Mouse (Mus musculus): ENCODE data around the gene Higd1c. TPM values are rescaled to one million over a fixed set of nuclear protein-coding genes. Genes with fewer than 3 reads are reported as not detected.

Gene Higd1c
- polyA plus RNA-seq, 1 experiment from 2014 or later, result not detected

- Histone ChIP-seq H3K9me3 (ENCODE audit: low read length) (no peaks in the 10 kb centered on the region), H3K4me3 (ENCODE audit: low read depth, low read length) (no peak overlapping the region), H3K4me2 (ENCODE audit: low read depth, low read length) (no peak overlapping the region), H3K4me1 (ENCODE audit: insufficient read depth) (peaks cover 39% of the 10 kb centered on the region), H3K27ac (ENCODE audit: low read depth) (peak overlapping the region; percentile 50), H3K36me3 (replicated peaks; ENCODE audit: insufficient read depth, low read length) (peaks cover 38% of the 10 kb centered on the region), H3K27me3 (ENCODE audit: insufficient read depth, low read length) (no peaks in the 10 kb centered on the region), H3K9ac (replicated peaks) (no peak overlapping the region)
- ATAC-seq (no peak), DNase-seq (no peak)
- TF ChIP-seq CTCF (IDR thresholded peaks at IDR 0.05; ENCODE audit: low read depth) (no peak), EP300 (IDR thresholded peaks at IDR 0.05; ENCODE audit: low read depth) (no peak)
- 84% methylated on average over 5 of the region's 5 CpGs for WGBS (ENCODE audit: insufficient replicate concordance)
Observed at GRCm38 (mm10) chr15:100411731-100412130, 47.4 kb downstream of the Higd1c start.

DNA sequence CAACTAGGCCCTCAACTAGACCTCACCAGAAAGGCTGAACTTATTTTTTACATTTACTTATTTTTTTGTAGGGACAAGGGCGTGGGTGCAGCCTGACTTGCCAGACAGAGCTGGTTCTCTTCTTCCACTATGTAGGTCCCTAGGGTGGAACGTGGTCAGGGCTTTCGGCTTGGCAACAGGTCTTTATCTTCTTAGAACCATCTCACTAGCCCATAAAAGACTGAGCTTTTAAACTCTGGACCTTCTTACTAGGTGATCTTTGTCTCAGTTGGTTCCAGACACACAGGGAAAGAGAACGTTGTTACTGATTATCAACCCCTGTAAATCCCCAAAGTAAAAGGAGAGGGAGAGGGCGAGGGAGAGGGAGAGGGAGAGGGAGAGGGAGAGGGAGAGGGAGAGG lies 49.0 kb downstream of the Higd1c start:
- Histone ChIP-seq H3K27ac (ENCODE audit: low read depth) (no peak overlapping the region), H3K9ac (replicated peaks) (no peak overlapping the region), H3K4me3 (ENCODE audit: low read depth, low read length) (no peak overlapping the region), H3K4me1 (ENCODE audit: insufficient read depth) (peaks cover 46% of the 10 kb centered on the region), H3K9me3 (ENCODE audit: low read length) (no peaks in the 10 kb centered on the region), H3K36me3 (replicated peaks; ENCODE audit: insufficient read depth, low read length) (peaks cover 24% of the 10 kb centered on the region), H3K27me3 (ENCODE audit: insufficient read depth, low read length) (no peaks in the 10 kb centered on the region), H3K4me2 (ENCODE audit: low read depth, low read length) (no peak overlapping the region)
- no peak for DNase-seq
- no peak for ATAC-seq
- 62% methylated on average over 4 of the region's 5 CpGs for WGBS (ENCODE audit: insufficient replicate concordance)
- TF ChIP-seq EP300 (IDR thresholded peaks at IDR 0.05; ENCODE audit: low read depth), result no peak
- TF ChIP-seq CTCF (IDR thresholded peaks at IDR 0.05; ENCODE audit: low read depth), result no peak

DNA sequence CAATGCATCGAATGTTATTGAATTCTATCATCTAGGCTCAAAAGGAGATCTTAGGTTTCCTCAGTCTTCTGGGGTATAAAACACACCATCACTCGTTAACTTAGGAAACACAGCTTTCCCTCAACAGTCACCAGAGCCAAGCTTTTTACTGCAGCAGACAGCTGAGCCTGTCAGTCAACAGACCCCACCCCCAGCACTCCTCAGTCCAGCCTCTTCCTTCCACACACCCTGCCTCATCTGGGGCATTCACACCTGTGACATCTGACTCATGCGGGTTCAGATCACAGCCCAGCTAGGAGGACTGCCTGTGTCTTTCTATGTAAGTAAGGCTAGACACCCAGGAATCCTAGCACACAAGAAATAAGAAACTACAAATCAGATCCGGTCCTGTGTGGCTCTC lies 49.7 kb downstream of the Higd1c start:
- 58% methylated on average over 4 of the region's 4 CpGs for WGBS (ENCODE audit: insufficient replicate concordance)
- peak; percentile 25; the same call in 1 of the 2 replicates for ATAC-seq
- H3K4me1 ChIP-seq (ENCODE audit: insufficient read depth), result peaks cover 49% of the 10 kb centered on the region
- H3K27ac ChIP-seq (ENCODE audit: low read depth), result peak overlapping the region; percentile 34; the same call in 1 of the 2 replicates
- no peak overlapping the region for H3K4me3 ChIP-seq (ENCODE audit: low read depth, low read length)
- peaks cover 19% of the 10 kb centered on the region for H3K36me3 ChIP-seq (replicated peaks; ENCODE audit: insufficient read depth, low read length)
- H3K9me3 ChIP-seq (ENCODE audit: low read length), result no peaks in the 10 kb centered on the region
- no peaks in the 10 kb centered on the region for H3K27me3 ChIP-seq (ENCODE audit: insufficient read depth, low read length)
- no peak overlapping the region for H3K4me2 ChIP-seq (ENCODE audit: low read depth, low read length)
- H3K9ac ChIP-seq (replicated peaks), result 0 out of 2 replicates have a peak overlapping the region, but pooled peaks have one; percentile 21
- DNase-seq, result no peak
- no peak for TF ChIP-seq CTCF (IDR thresholded peaks at IDR 0.05; ENCODE audit: low read depth)
- no peak for TF ChIP-seq EP300 (IDR thresholded peaks at IDR 0.05; ENCODE audit: low read depth)

GRCm38 (mm10) chr15:100414942-100415341 lies 50.6 kb downstream of the Higd1c start:
- H3K36me3 ChIP-seq (replicated peaks; ENCODE audit: insufficient read depth, low read length), result peaks cover 13% of the 10 kb centered on the region
- no peak overlapping the region for H3K4me2 ChIP-seq (ENCODE audit: low read depth, low read length)
- H3K4me1 ChIP-seq (ENCODE audit: insufficient read depth), result peaks cover 58% of the 10 kb centered on the region
- no peaks in the 10 kb centered on the region for H3K27me3 ChIP-seq (ENCODE audit: insufficient read depth, low read length)
- 93% methylated on average over 13 of the region's 13 CpGs for WGBS (ENCODE audit: insufficient replicate concordance)
- DNase-seq (no peak), ATAC-seq (no peak)
- no peak overlapping the region for H3K4me3 ChIP-seq (ENCODE audit: low read depth, low read length)
- H3K9ac ChIP-seq (replicated peaks), result no peak overlapping the region
- H3K9me3 ChIP-seq (ENCODE audit: low read length), result no peaks in the 10 kb centered on the region
- H3K27ac ChIP-seq (ENCODE audit: low read depth), result no peak overlapping the region
- TF ChIP-seq EP300 (IDR thresholded peaks at IDR 0.05; ENCODE audit: low read depth) (no peak), CTCF (IDR thresholded peaks at IDR 0.05; ENCODE audit: low read depth) (no peak)

GRCm38 (mm10) chr15:100415684-100416083 lies 51.3 kb downstream of the Higd1c start:
- no peak overlapping the region for H3K9ac ChIP-seq (replicated peaks)
- 81% methylated on average over 8 of the region's 8 CpGs for WGBS (ENCODE audit: insufficient replicate concordance)

DNA sequence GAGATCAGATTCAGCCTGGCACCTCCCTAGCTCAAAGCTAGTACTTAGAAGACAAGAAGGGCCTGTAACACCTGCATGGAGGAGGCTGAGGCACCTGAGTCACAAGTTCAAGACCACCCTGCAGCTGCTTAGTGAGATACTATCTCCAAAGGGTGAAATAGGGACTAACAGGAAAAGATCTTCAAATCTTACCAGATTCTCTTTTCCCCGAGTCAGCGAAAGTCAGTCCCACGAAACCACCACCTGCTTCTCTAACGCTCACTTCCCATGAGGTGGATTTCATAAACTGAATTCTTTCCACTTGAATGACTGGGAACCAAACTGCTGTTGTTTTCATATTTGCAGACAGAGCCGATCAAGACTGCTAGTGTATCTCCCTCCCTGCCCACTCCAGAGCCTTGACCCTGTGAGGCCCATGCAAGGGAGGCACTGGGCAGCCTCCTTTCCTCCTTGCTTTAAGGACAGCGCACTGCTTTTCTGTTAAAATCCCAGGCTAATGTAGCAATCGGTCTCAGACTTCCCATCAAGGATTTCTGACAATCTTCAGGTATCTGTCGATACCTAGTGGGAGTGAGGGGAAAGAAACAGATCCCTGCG lies 53.6 kb downstream of the Higd1c start:
- Histone ChIP-seq H3K9ac (replicated peaks) (peak overlapping the region; percentile 0), H3K27ac (ENCODE audit: low read depth) (0 out of 2 replicates have a peak overlapping the region, but pooled peaks have one; percentile 31), H3K4me2 (ENCODE audit: low read depth, low read length) (peak overlapping the region; percentile 55), H3K4me1 (ENCODE audit: insufficient read depth) (peaks cover 54% of the 10 kb centered on the region), H3K36me3 (replicated peaks; ENCODE audit: insufficient read depth, low read length) (no peaks in the 10 kb centered on the region), H3K4me3 (ENCODE audit: low read depth, low read length) (0 out of 2 replicates have a peak overlapping the region, but pooled peaks have one; percentile 11), H3K9me3 (ENCODE audit: low read length) (no peaks in the 10 kb centered on the region), H3K27me3 (ENCODE audit: insufficient read depth, low read length) (no peaks in the 10 kb centered on the region)
- 71% methylated on average over 9 of the region's 9 CpGs for WGBS (ENCODE audit: insufficient replicate concordance)
- TF ChIP-seq CTCF (IDR thresholded peaks at IDR 0.05; ENCODE audit: low read depth) (no peak), EP300 (IDR thresholded peaks at IDR 0.05; ENCODE audit: low read depth) (no peak)
- no peak for DNase-seq
- ATAC-seq, result no peak

More at GRCm38 (mm10) chr15:100415684-100416083, 51.3 kb downstream of the Higd1c start:
- DNase-seq (no peak), ATAC-seq (no peak)
- Histone ChIP-seq H3K4me1 (ENCODE audit: insufficient read depth) (peaks cover 62% of the 10 kb centered on the region), H3K9me3 (ENCODE audit: low read length) (no peaks in the 10 kb centered on the region), H3K4me2 (ENCODE audit: low read depth, low read length) (no peak overlapping the region), H3K4me3 (ENCODE audit: low read depth, low read length) (no peak overlapping the region), H3K27ac (ENCODE audit: low read depth) (peak overlapping the region; percentile 39; the same call in 1 of the 2 replicates), H3K36me3 (replicated peaks; ENCODE audit: insufficient read depth, low read length) (peaks cover 6% of the 10 kb centered on the region; the same call in 1 of the 2 replicates), H3K27me3 (ENCODE audit: insufficient read depth, low read length) (no peaks in the 10 kb centered on the region)
- TF ChIP-seq CTCF (IDR thresholded peaks at IDR 0.05; ENCODE audit: low read depth), result no peak
- no peak for TF ChIP-seq EP300 (IDR thresholded peaks at IDR 0.05; ENCODE audit: low read depth)

All from liver, postnatal 0 days (tissue).